Mouse (Mus musculus) testis, adult 2 months (tissue): ENCODE measurements around the gene Cbl.

Source experiments
- CTCF ChIP-seq: fragments of 200-500 bp; IDR thresholded peaks from 2 replicates; pipeline ENCODE4 v1.5.1; 2012; ENCODE audit warnings: low read depth, mild to moderate bottlenecking, inconsistent platforms, low read length, moderate library complexity; ENCODE audit not compliant: control insufficient read depth, insufficient read depth, insufficient replicate concordance
- POLR2A ChIP-seq: fragments of 200-500 bp; IDR thresholded peaks from 2 replicates; pipeline ENCODE4 v1.6.1; 2012; ENCODE audit warnings: low read depth, mild to moderate bottlenecking, inconsistent platforms, low read length, moderate library complexity; ENCODE audit not compliant: control insufficient read depth

GRCm38 (mm10) chr9:44254508-44255135 lies 20.8 kb upstream of the Cbl start:
- TF ChIP-seq CTCF (no peak), POLR2A (no peak)
